Mouse (Mus musculus) hindbrain, embryonic 13.5 days (tissue): Measurements from ENCODE around the gene Spata17. TPM values are rescaled to one million over a fixed set of nuclear protein-coding genes. Genes with fewer than 3 reads are reported as not detected.

Experiments
- ATAC-seq: fragments of 200-750 bp; cut with Nextera tagmentation; 2 replicates; pipeline ENCODE4 v1.8.0; 2017; ENCODE audit warnings: moderate TSS enrichment; ENCODE audit not compliant: low FRiP score
- H3K27ac ChIP-seq: fragments of 300-500 bp; sonication (generic); 2 replicates; pipeline ENCODE4 v1.5.1; 2015; ENCODE audit warnings: inconsistent platforms, mild to moderate bottlenecking, moderate library complexity
- H3K27me3 ChIP-seq: fragments of 300-500 bp; sonication (generic); 2 replicates; pipeline ENCODE4 v1.6.1; 2015; ENCODE audit warnings: mild to moderate bottlenecking, inconsistent platforms
- H3K36me3 ChIP-seq: fragments of 300-500 bp; sonication (generic); 2 replicates; pipeline ENCODE4 v1.6.1; 2015; ENCODE audit warnings: mild to moderate bottlenecking, inconsistent platforms
- H3K4me1 ChIP-seq: fragments of 300-500 bp; sonication (generic); replicated peaks from 2 replicates; pipeline ENCODE4 v1.6.1; 2015; ENCODE audit warnings: inconsistent platforms
- H3K4me2 ChIP-seq: fragments of 300-500 bp; sonication (generic); 2 replicates; pipeline ENCODE4 v1.6.1; 2015; ENCODE audit warnings: inconsistent platforms, mild to moderate bottlenecking, moderate library complexity
- H3K4me3 ChIP-seq: fragments of 300-500 bp; sonication (generic); 2 replicates; pipeline ENCODE4 v1.5.1; 2015; ENCODE audit warnings: mild to moderate bottlenecking, inconsistent platforms
- H3K9ac ChIP-seq: fragments of 300-500 bp; sonication (generic); 2 replicates; pipeline ENCODE4 v1.6.1; 2015; ENCODE audit warnings: mild to moderate bottlenecking, inconsistent platforms
- H3K9me3 ChIP-seq: fragments of 300-500 bp; sonication (generic); 2 replicates; pipeline ENCODE4 v1.6.1; 2016; ENCODE audit warnings: inconsistent platforms
- WGBS: fragments of 180-500 bp; shearing (Covaris S2); methylation state at CpG from one replicate; pipeline ENCODE4 v1.1.7; 2015; 5-methylcytosine and 5-hydroxymethylcytosine counted together
- polyA plus RNA-seq: library from polyadenylated mRNA; unstranded; fragments of >200 nt; fragmentation: Nextera tagmentation; extraction: Ambion mirVana; gene quantifications from 2 replicates; pipeline ENCODE4 v1.2.1, GENCODE M21; 2015

Gene Spata17
- polyA plus RNA-seq, 1 experiment from 2014 or later: 3.0 TPM

GRCm38 (mm10) chr1:187228414-187229146, 13.3 kb upstream of the Spata17 start:
- no peak overlapping the region for H3K27ac ChIP-seq
- H3K27me3 ChIP-seq: no peaks in the 10 kb centered on the region
- no peak overlapping the region for H3K4me2 ChIP-seq
- H3K36me3 ChIP-seq: peaks cover 19% of the 10 kb centered on the region
- no peaks in the 10 kb centered on the region for H3K4me1 ChIP-seq
- 92% methylated on average over 13 of the region's 13 CpGs for WGBS
- no peak overlapping the region for H3K9ac ChIP-seq
- H3K9me3 ChIP-seq: no peaks in the 10 kb centered on the region
- no peak overlapping the region for H3K4me3 ChIP-seq
- ATAC-seq: no peak

GRCm38 (mm10) chr1:187226328-187227025, 11.2 kb upstream of the Spata17 start:
- Histone ChIP-seq H3K4me2 (no peak overlapping the region), H3K4me3 (no peak overlapping the region), H3K27me3 (no peaks in the 10 kb centered on the region), H3K9me3 (no peaks in the 10 kb centered on the region), H3K36me3 (peaks cover 13% of the 10 kb centered on the region; the same call in 1 of the 2 replicates), H3K4me1 (no peaks in the 10 kb centered on the region), H3K9ac (no peak overlapping the region), H3K27ac (no peak overlapping the region)
- WGBS: 79% methylated on average over 11 of the region's 11 CpGs
- ATAC-seq: no peak

- H3K4me1 ChIP-seq: peaks cover 10% of the 10 kb centered on the region
- no peak overlapping the region for H3K4me3 ChIP-seq
- H3K4me2 ChIP-seq: no peak overlapping the region
- H3K27me3 ChIP-seq: no peaks in the 10 kb centered on the region
- H3K9me3 ChIP-seq: no peaks in the 10 kb centered on the region
- no peak overlapping the region for H3K9ac ChIP-seq
- no peak overlapping the region for H3K27ac ChIP-seq
- WGBS: 74% methylated on average over 6 of the region's 6 CpGs
- peaks cover 3% of the 10 kb centered on the region; the same call in 1 of the 2 replicates for H3K36me3 ChIP-seq
- no peak for ATAC-seq
Observed at GRCm38 (mm10) chr1:187220756-187221155, 5.5 kb upstream of the Spata17 start.

- Histone ChIP-seq H3K9ac (no peak overlapping the region), H3K9me3 (no peaks in the 10 kb centered on the region), H3K4me1 (peaks cover 10% of the 10 kb centered on the region), H3K4me3 (no peak overlapping the region), H3K36me3 (no peaks in the 10 kb centered on the region), H3K4me2 (no peak overlapping the region), H3K27ac (no peak overlapping the region), H3K27me3 (no peaks in the 10 kb centered on the region)
- no peak for ATAC-seq
- WGBS: 96% methylated on average over 9 of the region's 9 CpGs
Observed at GRCm38 (mm10) chr1:187216620-187217410, 1.6 kb upstream of the Spata17 start.

- no peak overlapping the region for H3K9ac ChIP-seq
- no peak for ATAC-seq
- no peak overlapping the region for H3K27ac ChIP-seq
- no peak overlapping the region for H3K4me2 ChIP-seq
- H3K27me3 ChIP-seq: no peaks in the 10 kb centered on the region
- peaks cover under 1% of the 10 kb centered on the region for H3K4me1 ChIP-seq
- H3K4me3 ChIP-seq: no peak overlapping the region
- no peaks in the 10 kb centered on the region for H3K9me3 ChIP-seq
- WGBS: 90% methylated on average over 4 of the region's 4 CpGs
- H3K36me3 ChIP-seq: no peaks in the 10 kb centered on the region
Observed at GRCm38 (mm10) chr1:187210736-187211135, 4.5 kb downstream of the Spata17 start.

GRCm38 (mm10) chr1:187209496-187209895, 5.8 kb downstream of the Spata17 start:
- no peak overlapping the region for H3K27ac ChIP-seq
- no peaks in the 10 kb centered on the region for H3K9me3 ChIP-seq
- no peaks in the 10 kb centered on the region for H3K4me1 ChIP-seq
- no peak overlapping the region for H3K9ac ChIP-seq
- no peak for ATAC-seq
- 62% methylated on average over 4 of the region's 4 CpGs for WGBS
- no peaks in the 10 kb centered on the region for H3K36me3 ChIP-seq
- H3K4me3 ChIP-seq: no peak overlapping the region
- H3K27me3 ChIP-seq: no peaks in the 10 kb centered on the region
- H3K4me2 ChIP-seq: no peak overlapping the region

- H3K4me2 ChIP-seq: no peak overlapping the region
- no peaks in the 10 kb centered on the region for H3K4me1 ChIP-seq
- 88% methylated on average over 6 of the region's 6 CpGs for WGBS
- no peak overlapping the region for H3K4me3 ChIP-seq
- no peaks in the 10 kb centered on the region for H3K27me3 ChIP-seq
- no peak overlapping the region for H3K9ac ChIP-seq
- ATAC-seq: no peak
- no peaks in the 10 kb centered on the region for H3K36me3 ChIP-seq
- no peak overlapping the region for H3K27ac ChIP-seq
- H3K9me3 ChIP-seq: no peaks in the 10 kb centered on the region
Observed at GRCm38 (mm10) chr1:187205506-187205905, 9.8 kb downstream of the Spata17 start.

- 73% methylated on average over 1 of the region's 1 CpGs for WGBS
- Histone ChIP-seq H3K4me3 (no peak overlapping the region), H3K9ac (no peak overlapping the region), H3K27me3 (no peaks in the 10 kb centered on the region), H3K4me2 (no peak overlapping the region), H3K27ac (no peak overlapping the region), H3K9me3 (no peaks in the 10 kb centered on the region), H3K36me3 (no peaks in the 10 kb centered on the region), H3K4me1 (no peaks in the 10 kb centered on the region)
- no peak for ATAC-seq
Observed at GRCm38 (mm10) chr1:187178546-187178945, 36.7 kb downstream of the Spata17 start.

GRCm38 (mm10) chr1:187175991-187176390, 39.3 kb downstream of the Spata17 start:
- Histone ChIP-seq H3K36me3 (no peaks in the 10 kb centered on the region), H3K27ac (no peak overlapping the region), H3K4me2 (no peak overlapping the region), H3K9ac (no peak overlapping the region), H3K4me1 (no peaks in the 10 kb centered on the region), H3K4me3 (no peak overlapping the region), H3K9me3 (no peaks in the 10 kb centered on the region), H3K27me3 (no peaks in the 10 kb centered on the region)
- no peak for ATAC-seq
- 89% methylated on average over 1 of the region's 1 CpGs for WGBS

GRCm38 (mm10) chr1:187170361-187170760, 44.9 kb downstream of the Spata17 start:
- Histone ChIP-seq H3K4me2 (no peak overlapping the region), H3K4me1 (no peaks in the 10 kb centered on the region), H3K9me3 (no peaks in the 10 kb centered on the region), H3K36me3 (no peaks in the 10 kb centered on the region), H3K9ac (no peak overlapping the region), H3K4me3 (no peak overlapping the region), H3K27me3 (no peaks in the 10 kb centered on the region), H3K27ac (no peak overlapping the region)
- 84% methylated on average over 3 of the region's 3 CpGs for WGBS
- ATAC-seq: no peak

GRCm38 (mm10) chr1:187169646-187170045, 45.6 kb downstream of the Spata17 start:
- Histone ChIP-seq H3K36me3 (no peaks in the 10 kb centered on the region), H3K27ac (no peak overlapping the region), H3K9me3 (no peaks in the 10 kb centered on the region), H3K4me1 (no peaks in the 10 kb centered on the region), H3K27me3 (no peaks in the 10 kb centered on the region), H3K9ac (no peak overlapping the region), H3K4me2 (no peak overlapping the region), H3K4me3 (no peak overlapping the region)
- ATAC-seq: no peak
- WGBS: 52% methylated on average over 7 of the region's 7 CpGs

- ATAC-seq: no peak
- Histone ChIP-seq H3K27me3 (no peaks in the 10 kb centered on the region), H3K9ac (no peak overlapping the region), H3K4me2 (no peak overlapping the region), H3K27ac (no peak overlapping the region), H3K9me3 (no peaks in the 10 kb centered on the region), H3K36me3 (no peaks in the 10 kb centered on the region), H3K4me1 (no peaks in the 10 kb centered on the region), H3K4me3 (no peak overlapping the region)
Observed at GRCm38 (mm10) chr1:187163571-187163970, 51.7 kb downstream of the Spata17 start.
